Mouse (Mus musculus): ENCODE measurements around the gene Calhm2.

The Calhm2 gene

DNA sequence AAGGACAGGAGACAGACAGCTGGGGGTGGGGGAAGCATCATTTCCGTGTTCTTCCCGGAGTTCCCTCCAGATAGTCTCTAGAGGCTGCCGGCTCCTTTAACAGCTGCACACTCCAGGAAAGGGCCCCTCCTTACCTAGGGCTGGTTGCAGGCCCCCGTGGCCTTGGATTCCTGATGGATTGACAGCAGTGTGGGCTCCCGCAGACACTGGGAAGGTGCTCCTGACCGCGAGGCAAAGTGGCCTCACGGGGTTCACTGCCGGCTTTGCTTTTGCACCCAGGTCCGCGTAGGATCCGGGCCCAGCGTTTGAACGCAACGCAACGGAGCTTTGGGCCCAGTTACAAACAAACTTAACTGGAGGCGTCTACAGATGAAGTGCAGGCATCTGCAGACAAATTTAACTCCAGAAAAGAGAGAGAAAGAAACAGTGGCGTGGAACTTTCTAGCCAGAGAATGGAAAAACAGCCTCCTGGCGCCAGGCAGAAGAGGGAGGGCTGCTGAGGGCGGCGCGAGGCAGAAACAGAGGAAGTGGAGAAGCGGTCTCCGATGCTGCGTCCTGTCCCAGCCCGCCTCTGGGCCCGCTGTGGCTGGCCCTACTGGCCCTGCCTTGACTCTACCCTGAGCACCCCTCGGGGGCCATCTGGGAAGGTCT lies at the start of gene Calhm2:
Calhm2 (minus strand) TSS at position 524 of the 651 bp plus-strand sequence.
- DNase-seq (ENCODE audit: low spot score in 2 of 2) = peak; percentile 53 to 62

DNA sequence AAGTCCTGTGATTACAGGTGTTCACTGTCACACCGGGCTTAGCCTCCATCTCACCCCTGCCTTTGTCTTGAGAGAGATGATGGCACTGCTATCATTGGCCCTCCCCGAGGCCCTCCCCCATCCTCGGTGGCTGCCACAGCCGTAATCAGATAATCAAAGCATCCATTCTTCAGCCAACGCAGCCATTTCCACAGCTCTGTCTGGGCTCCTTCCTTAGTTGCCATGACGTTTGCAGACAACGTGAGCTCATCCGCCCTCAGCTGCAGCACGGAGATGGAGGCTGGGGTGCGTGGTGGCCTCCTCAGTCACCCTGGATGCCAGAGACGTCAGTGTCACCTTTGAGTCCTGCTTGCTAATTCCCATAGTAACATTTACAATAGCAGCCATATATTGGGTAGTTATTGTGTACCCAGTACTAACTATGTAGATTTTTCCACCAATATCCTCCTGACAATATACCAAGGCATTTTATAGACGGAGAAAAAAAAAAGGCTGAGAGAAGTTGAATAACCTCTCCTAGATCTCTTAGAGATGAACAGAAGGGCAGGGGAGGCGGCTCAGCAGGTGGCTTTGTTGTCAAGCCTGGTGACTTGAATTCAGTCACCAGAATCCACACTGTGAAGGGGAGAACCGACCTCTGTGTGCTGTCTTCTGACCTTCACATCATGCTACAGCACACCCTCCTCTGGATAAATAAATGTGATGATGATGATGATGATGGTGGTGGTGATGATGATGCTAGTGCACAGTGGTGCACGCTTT lies 48.6 kb upstream of the Calhm2 start:
- no peak for DNase-seq (ENCODE audit: low spot score in 2 of 2)

DNA sequence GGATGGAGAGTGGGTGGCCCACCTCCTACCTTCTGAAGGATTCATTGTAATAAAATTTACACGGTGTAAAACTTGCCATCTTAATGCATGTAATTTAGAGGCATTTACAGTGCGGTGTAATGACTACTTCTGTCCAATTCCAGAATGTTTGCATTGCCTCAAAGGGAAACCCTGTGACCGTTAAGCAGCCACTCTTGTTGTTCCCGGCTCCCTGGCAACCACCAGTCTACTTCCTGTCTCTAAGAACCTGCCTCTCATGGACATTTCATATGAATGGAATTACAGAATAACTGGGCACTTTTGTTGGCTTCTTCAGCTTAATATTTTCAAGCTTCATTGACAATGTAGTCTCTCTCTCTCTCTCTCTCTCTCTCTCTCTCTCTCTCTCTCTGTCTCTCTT lies 46.6 kb upstream of the Calhm2 start:
- DNase-seq (ENCODE audit: low spot score in 2 of 2) = no peak

DNA sequence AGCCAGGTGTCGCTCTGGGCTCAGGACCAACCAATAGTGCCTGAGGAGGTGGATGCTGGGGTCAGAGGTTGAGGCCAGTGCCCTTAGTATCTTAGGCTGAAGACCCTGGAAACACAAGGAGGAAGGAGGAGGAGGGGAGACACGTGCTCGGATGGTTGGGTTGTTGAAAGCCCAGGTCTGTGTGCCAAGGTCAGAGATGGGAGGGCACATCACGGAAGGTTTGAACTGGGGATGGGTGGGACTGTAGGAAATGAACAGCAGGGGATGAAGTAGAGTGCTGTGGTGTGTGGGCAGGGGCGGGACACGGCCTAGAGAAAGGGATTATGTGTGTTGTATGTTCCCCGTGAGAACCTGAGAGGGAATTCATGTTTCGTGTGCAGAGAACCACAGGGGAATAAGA lies 46.1 kb upstream of the Calhm2 start:
- DNase-seq (ENCODE audit: low spot score in 2 of 2) = no peak

DNA sequence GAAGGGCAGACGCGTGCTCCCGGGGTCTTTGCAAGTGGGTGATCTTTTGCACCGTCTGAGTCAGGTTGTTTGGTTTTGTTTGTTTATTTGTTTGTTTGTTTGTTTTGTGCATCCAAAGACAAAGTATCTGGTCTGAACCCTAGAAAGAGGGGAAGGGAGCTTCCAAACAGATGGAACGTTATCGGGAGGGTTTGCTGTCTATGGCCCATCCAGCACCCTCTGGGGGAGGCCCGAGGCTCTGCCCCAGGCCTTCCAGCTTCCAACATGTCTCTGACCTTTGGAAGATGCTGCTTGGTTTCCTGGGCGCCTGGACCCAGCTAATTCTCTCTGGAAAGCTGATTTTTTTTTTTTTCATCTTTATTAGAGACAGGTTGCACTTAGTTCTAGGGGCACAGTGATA lies 41.9 kb upstream of the Calhm2 start:
- no peak for DNase-seq (ENCODE audit: low spot score in 2 of 2)

DNA sequence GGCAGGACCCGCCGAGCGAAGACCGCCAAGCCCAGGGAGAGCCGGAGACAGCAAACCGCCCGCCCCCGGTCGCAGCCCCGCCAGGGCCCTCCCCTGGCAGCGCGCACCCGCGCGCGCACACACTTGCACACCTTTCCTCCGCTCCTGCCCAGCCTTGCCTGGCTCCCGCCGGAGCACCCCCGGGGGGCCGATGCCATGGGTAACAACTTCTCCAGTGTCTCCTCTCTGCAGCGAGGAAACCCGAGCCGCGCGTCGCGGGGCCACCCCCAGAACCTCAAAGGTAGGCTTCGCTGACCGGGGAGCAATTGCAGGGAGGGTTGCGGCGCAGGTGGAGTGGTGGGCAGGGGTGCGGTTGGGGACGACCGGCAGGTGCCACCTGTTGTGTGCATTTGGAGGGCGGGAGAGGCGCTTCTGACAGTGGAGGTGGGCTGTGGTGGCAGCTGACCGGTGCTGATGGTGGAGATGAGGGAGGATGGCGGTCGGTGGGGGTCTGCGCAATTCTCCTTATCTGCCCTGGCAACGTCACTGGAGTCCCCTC lies 41.2 kb upstream of the Calhm2 start:
- DNase-seq (ENCODE audit: low spot score in 2 of 2) = peak in 1 of 2 experiments; percentile 49

DNA sequence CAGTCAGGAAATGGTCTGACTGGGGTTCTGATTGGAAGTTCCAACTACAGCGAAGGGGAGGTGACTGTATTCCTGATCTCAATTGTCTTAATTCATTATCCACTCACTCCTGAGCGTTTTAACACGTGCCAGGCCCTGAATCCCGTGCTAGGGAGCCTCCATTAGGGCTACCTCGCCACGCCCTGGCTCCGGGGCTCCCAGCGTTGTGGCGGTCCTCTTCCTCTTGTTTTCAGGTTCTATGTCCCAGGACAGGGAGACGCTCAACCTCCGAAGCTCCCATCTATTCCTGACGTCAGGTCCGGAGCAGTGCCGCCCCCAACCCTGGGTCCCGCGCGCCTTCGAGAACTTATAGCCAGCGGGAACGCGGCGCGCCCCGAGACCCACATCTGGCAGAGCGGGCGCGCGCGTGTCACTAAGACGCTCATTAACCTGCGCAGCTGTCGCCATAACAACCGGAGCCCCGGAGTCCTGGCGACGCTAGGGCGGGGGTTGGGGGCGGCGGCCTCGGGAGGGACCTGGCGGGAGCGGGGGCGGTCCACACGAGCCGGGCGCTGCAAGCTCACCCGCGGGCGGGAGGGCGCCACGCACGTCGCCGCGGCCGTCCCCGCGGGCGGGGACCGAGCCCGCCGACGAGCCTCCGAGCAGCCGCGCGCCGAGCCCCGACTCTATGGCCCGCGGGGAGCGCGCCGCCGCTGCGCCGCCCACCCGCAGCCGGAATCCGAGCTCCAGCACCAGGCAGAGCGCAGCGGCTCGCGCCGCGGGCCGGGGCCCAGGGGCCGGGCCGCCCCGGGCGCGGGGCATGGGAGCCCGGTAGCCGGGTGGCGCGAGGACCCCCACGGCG lies 40.6 kb upstream of the Calhm2 start, which contains the start of gene Neurl1a:
Neurl1a (plus strand) TSS at position 390 of the 841 bp plus-strand sequence.
- peak; percentile 28 to 51 for DNase-seq (ENCODE audit: low spot score in 2 of 2)

DNA sequence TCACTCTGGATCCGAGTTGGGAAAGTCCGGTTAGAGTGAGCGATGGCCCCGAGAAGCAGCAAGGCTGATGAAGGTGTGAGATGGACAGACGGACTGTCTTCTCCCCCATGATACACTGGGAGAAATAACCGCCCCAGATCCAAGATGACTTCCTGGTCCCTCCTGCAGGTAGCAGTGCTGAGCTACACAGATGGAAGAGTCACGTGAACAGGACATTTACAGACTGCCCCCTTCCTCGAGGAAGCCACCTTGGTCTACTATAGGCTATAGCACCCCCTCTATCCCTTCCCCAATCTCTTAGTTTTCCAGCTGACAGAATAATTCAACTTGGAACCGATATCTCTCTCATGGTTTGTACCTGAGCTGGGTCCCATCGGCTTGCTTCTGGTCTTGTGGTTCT lies 39.9 kb upstream of the Calhm2 start:
- no peak for DNase-seq (ENCODE audit: low spot score in 2 of 2)

DNA sequence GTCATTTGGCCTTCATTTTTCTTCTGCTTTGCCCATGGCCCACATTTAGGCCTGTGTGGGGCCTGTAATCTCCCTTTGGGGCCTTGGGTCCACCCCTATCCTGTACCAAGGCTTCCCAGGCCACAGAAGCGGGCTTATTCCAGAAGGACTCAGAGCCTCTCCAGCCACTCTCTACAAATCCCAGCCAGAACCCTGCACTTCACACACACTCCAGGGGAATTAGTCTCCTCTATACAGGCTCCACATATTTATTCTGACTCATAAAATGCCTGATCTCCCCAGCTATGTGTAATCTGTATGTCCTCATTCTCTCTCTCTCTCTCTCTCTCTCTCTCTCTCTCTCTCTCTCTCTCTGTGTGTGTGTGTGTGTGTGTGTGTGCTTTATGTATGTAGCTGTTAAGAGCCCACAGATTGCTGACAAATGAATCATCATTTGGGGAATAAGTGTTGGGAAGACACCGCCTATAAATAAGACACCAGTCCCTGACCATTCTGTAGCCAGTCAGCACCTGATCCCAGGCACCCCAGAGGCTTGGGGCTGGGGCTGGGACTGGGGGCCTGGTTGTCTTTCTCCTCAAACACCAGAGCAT lies 38.9 kb upstream of the Calhm2 start:
- no peak for DNase-seq (ENCODE audit: low spot score in 2 of 2)

DNA sequence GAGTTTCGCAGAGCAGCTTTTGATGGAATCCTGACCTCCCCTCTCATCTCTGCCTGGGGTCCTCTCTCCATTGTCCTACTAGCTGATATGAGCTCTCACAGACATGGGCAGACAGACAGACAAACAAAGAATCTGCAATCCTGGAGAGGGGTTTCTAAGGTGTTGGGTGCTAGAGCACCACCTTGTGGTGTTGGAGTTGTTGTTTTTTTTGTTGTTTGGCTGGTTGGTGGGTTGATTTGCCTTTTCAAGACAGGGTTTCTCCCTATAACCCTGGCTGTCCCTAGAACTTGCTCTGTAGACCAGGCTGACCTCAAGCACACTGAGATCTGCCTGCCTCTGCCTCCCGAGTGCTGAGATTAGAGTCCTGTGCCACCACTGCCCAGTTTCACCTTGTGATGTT lies 37.4 kb upstream of the Calhm2 start:
- DNase-seq (ENCODE audit: low spot score in 2 of 2) = no peak

DNA sequence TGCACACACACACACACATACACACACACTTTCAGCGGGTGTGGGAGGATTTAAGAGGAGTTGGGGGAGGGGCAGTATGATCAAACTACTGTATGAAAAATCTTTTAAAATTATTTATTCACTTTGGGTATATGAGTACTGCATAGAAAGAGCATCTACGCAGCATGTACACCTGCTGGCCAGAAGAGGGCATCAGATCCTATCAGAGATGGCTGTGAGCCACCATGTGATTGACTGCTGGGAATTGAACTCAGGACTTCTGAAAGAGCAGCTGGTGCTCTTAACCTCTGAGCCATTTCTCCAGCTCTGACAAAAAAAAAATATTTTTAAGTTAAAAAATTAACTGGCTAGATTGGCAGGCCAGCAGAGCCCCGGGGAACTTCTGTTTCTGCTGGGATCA lies 36.4 kb upstream of the Calhm2 start:
- no peak for DNase-seq (ENCODE audit: low spot score in 2 of 2)

DNA sequence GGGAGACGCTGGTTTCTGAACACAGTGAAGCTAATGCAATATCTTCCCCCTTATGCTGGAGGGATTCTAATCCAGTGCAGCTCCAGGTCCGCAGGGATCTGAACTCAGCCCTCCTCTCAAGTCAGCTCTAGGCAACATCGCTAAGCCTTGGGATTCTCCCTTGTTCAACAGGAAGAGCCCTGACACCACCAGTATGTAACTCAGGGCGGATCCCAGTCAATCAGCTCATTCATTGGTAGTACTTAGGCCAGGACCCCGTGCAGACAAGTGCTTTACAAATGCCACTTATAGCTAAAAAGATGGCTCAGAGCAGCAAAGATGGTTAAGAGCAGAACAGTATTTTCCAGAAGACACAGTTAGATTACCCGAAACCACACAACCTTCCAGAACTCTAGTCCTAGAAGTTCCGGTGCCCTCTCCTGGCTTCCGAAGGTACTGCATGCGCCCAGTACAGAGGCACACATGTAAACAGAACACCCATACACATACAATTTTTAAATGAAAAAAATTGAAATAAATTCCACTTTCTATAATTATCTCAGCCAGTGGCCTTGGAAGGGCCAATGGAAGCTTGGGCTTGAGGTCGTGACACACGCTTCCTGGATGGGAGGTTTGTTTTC lies 30.8 kb upstream of the Calhm2 start:
- DNase-seq (ENCODE audit: low spot score in 2 of 2) = peak; percentile 67 to 84

DNA sequence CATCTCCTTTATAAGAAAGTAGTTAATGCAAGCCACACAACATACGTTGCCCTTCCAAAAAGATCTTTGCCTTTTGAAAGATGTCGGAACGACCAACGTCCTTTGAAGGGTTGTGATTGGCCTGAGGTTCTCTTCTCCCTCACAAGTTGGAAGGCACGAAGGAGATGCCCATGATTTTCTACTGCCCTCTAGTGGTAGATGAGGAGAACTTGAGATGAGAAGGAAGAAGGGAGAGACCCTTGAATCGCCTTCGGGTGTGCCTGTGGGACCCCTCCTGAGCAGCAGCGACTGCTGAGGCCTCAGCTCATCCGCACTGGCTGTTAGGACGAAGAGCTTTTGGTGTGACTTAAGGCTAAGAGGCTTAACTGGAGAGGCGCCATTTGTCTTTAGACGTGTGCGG lies 30.1 kb upstream of the Calhm2 start:
- DNase-seq (ENCODE audit: low spot score in 2 of 2) = peak in 1 of 2 experiments; percentile 35

DNA sequence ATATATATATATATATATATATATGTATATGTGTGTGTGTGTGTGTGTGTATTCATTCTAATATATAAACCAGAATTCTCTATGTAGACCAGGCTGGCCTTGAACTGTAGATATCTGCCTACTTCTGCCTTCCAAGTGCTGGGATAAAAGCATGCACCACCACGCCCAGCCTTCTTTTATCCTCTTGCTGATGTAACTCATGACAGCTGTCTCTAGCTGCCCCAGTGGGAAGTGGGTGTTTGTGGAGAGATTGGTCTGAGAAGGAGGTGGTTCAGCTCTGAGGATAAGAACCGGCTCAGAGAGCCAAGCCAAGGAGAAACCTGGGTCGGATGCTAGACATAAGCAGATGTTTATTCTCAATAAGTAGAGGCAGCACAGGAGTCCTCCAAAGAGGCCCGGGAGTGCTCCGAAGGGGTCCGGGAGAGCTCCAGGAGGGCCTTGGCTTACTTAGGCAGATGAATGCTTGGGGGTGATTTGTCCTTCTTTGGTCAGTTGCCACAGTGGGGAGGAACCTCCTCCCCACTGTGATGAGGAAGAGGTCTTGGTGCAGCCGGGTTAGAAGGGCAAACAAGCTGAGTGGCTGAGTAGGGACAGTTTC lies 29.6 kb upstream of the Calhm2 start:
- DNase-seq (ENCODE audit: low spot score in 2 of 2) = no peak

DNA sequence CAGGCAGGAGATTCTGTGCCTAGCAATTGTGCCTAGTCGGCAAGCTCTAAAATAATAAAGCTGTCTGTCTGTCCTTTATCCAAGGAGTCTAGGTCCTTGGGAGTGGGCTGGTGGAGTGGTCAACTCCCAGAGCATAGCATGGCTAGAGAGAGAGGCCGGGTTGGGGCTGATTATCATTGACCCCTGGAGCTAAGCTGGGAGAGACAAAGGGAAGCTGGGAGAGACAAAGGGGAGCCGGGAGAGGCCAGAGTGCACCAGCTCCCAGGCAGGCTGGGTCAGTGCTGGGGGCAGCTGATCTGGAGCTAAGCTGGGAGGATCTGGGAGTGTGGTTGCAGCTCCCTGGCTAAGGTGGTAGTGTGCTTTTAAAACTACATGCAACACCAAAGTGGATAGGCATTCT lies 28.7 kb upstream of the Calhm2 start:
- DNase-seq (ENCODE audit: low spot score in 2 of 2) = no peak

DNA sequence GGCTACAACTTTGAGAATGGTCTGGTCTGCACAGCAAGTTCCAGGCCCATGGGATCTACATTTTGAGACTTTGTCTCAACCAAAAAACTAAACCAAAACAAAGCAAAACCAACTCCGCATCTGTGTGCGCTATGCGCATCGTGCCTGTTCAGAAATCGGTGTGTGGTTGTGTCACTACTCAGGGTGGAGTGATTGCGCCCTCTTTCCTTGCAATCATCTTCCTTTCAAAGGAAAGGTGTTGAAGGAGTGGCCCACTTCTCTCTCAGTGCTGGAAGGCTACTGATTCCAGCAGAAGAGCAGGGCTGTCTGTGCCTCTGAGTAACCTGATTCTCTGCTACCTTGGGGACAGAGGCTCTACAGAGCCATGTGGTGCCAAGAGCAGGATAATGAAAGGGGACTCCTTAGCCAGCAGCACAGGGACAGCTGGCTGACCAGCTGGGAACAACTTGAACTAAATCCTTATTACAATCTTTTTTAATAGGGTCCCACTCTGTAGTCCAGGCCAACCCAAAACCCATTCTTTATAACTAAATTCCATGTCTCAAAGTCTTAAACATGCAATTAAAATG lies 25.2 kb upstream of the Calhm2 start:
- no peak for DNase-seq (ENCODE audit: low spot score in 2 of 2)

DNA sequence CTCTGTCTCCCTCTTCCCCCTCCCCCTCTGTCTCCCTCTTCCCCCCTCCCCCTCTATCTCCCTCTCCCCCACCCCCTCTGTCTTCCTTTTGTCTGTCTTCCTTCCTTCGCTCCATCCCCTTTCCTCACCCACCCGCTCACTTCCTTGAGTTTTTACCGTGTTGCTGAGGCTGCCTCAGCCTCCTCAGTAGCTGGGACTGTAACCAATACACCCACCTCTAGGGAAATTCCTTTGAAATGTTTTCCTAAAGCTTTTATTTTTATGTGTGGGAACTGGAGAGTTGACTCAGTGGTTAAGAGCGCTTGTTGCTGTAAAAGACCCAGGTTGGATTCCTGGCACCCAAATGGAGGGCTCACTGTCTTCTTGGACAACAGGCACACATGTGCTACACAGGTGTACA lies 23.6 kb upstream of the Calhm2 start:
- DNase-seq (ENCODE audit: low spot score in 2 of 2) = no peak

DNA sequence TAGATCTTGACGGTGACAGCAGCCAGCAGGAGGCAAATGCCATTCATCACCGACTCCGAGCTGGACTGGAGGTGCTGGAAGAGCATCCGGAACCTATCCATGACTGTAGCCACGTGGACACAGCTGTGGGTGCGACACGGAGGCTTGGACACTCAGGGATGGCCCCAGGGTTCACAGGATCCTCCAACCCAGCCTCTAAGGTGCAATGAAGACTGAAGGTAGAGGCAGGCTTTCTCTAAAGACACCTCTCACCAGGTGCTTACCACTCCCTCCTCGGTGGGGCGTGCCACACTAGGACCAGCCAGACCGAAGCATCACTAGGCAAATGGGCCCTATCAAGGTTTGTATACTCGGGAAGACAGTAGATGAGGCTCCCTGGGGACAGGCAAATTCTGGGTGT lies 19.6 kb upstream of the Calhm2 start, which contains the start of gene Calhm3:
Calhm3 (minus strand) TSS at position 101 of the 400 bp plus-strand sequence.
- DNase-seq (ENCODE audit: low spot score in 2 of 2) = no peak

DNA sequence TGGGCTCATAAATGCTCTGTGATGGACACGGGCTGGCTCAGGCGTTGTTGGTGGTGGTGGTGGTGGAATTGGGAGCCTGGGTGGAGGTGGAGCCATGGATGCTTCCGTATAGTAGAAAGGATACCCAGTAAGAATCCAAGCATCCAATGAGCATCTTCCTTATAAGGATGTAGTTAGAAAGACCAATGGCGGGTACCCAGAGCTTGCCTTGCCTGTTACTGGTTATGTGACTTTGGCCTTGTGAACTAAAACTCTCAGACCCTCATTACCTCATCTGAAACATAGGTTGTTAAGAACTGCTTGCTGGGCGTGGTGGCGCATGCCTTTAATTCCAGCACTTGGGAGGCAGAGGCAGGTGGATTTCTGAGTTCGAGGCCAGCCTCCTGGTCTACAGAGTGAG lies 15.7 kb upstream of the Calhm2 start:
- no peak for DNase-seq (ENCODE audit: low spot score in 2 of 2)

DNA sequence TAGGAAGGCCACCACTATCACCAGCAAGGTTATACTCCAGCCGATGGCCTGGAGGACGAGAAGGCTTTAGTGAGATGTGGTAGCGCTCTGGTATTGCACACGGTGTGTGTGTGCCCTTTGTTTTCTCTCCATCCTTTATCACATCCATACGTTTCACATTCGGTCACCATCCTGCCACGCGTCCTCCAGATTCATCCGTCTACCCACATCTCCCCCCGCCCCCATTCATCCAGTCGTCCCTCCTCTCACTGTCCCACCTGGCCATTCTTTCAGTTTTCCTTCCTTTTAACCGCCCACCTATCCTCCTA lies 13.9 kb upstream of the Calhm2 start:
- no peak for DNase-seq (ENCODE audit: low spot score in 2 of 2)
